Mouse (Mus musculus): ENCODE results near the gene Atp2b2.

The Atp2b2 gene

DNA sequence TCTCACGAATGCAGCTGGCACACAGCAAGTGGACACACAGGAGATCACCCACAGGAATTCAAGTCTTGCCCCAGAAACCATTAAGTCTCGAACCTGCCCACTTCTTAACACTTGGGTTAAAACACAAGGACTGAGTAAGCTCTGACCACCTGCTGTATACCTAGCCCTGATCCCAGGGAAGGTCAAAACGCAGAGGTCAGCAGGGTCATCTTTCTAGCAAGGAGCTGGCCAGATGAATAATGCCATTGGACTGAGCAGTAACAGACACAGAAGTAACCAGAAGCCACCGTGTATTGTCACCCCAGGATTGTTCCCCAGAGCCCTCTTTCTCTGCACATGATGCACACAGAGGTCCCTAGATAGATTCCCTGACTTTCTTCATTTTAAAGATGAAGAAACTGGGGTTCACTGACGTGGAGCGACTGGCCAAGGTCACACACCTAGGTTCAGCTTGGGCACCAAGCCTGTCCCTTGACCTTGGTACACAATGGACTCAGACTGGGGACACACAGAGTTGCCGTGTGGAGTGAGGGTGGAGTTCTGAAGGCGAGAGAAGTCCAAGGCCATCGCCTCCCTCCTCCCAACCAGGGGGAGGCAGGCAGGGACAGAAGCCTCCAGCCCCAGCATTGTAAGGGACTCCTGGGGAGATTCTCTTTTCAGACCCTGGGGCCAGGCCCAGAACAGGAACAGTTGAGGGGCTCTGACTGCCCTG is 182.2 kb downstream of the Atp2b2 start:
- in situ Hi-C loops (cut with MboI, MseI), result no loop called here

DNA sequence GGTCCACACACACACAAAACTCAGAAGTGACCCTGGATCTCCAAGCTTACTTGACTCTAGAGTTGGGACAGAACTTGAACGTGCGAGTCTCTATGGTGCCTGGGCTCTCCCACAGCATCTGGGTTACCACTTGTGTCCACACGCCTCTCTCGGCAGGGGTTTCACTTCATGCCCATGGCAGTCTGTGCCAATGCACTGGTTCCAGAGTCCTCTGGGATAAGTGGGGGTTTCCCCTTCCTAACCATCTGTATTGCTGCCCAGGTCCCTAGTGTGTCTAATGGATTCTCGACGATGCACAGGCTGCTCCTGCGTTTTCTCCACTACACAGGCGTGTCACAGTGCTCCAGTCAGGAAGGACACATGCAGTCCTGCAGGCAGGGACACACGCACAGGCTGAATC is 184.1 kb downstream of the Atp2b2 start:
- in situ Hi-C loops (cut with MboI, MseI), result no loop called here

- in situ Hi-C loops (cut with MboI, MseI), result no loop called here
Observed at GRCm38 (mm10) chr6:113857310-113857873, 185.0 kb downstream of the Atp2b2 start.

DNA sequence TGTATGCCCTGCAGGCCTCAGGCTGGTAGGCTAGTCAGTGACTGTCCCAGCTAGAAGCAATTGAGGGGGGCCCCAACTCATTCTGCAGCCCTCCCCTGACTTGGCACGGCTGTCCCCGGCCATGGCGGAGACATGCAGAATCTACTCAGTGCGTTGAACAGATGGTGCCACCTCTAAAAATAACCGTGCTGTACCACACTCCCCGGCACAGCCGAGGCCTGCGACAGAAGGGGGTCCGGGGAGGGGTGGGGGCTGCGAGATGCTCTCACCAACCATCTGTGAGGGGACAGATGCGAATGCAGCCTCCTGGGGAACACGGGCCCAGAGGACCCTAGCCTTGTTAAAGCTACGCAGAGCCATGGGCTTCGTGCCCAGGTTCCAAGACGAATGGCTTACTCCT is 185.6 kb downstream of the Atp2b2 start:
- in situ Hi-C loops (cut with MboI, MseI), result no loop called here

- in situ Hi-C loops (cut with MboI, MseI), result no loop called here
Observed at GRCm38 (mm10) chr6:113856095-113856646, 186.2 kb downstream of the Atp2b2 start.

DNA sequence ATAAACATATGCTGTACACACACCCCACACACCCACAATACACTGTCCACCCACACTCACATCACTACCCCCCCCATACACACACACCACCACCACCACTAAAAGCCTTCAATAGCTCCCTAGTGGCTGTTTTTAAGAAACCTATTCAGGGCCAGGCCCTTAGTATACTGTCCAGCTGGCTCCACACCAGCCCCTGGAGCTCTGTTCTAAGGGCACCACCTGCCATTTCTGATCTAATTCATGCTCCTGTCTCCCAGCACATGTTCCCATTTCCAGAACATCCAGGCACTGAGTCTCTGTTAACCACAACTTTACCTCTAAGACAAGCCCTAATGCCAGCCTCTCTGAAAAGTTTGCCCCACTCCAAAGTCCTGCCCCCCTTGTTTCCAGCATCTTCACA is 186.8 kb downstream of the Atp2b2 start:
- in situ Hi-C loops (cut with MboI, MseI), result no loop called here

GRCm38 (mm10) chr6:113852318-113852717 is 190.1 kb downstream of the Atp2b2 start:
- in situ Hi-C loops (cut with MboI, MseI), result no loop called here

DNA sequence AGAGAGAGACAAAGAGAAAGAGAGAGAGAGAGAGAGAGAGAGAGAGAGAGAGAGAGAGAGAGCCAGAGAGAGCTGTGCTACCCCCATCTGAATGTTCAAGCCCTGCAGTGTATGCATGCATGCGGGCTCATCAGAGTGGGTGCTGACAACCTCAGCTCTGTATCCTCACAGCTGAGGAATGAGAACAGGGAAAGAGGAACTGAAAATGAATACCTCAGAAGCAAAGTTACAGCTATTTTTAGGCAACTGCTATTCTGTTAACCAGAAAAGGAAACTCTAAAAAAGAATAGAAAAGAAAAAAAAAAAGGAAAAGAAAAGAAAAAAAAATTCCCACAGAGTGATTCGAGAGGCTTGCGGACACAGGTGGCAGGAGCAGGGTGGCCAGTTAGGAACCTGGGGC is 192.6 kb downstream of the Atp2b2 start:
- in situ Hi-C loops (cut with MboI, MseI), result no loop called here

- in situ Hi-C loops (cut with MboI, MseI), result no loop called here
Observed at GRCm38 (mm10) chr6:113848655-113849054, 193.8 kb downstream of the Atp2b2 start.

GRCm38 (mm10) chr6:113847092-113847491 is 195.3 kb downstream of the Atp2b2 start:
- in situ Hi-C loops (cut with MboI, MseI), result no loop called here

DNA sequence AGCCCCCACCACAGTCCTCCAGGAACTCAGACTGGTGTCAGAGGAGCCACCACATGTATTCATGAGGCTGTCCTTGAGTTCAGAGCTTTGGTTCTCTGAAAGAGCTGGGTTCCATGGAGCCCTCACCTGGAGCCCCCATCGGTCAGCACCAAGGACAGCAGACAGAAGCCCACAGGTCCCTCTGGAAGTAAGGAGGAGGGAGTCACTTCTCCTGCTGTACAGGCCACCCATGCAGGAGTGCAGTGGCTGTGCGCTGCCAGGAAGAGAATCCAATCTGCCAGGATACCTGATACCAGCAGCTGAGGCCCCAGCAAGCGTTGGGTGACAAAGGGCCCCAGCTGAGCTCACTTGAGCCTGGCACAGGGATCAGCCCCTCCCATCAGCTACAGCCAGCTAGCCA is 199.2 kb downstream of the Atp2b2 start:
- in situ Hi-C loops (cut with MboI, MseI), result no loop called here

- in situ Hi-C loops (cut with MboI, MseI), result no loop called here
Observed at GRCm38 (mm10) chr6:113838493-113838892, 203.9 kb downstream of the Atp2b2 start.

- in situ Hi-C loops (cut with MboI, MseI), result no loop called here
Observed at GRCm38 (mm10) chr6:113837740-113838139, 204.7 kb downstream of the Atp2b2 start.

GRCm38 (mm10) chr6:113836545-113836944 is 205.9 kb downstream of the Atp2b2 start:
- in situ Hi-C loops (cut with MboI, MseI), result no loop called here

GRCm38 (mm10) chr6:113830463-113830862 is 211.9 kb downstream of the Atp2b2 start:
- in situ Hi-C loops (cut with MboI, MseI), result no loop called here

DNA sequence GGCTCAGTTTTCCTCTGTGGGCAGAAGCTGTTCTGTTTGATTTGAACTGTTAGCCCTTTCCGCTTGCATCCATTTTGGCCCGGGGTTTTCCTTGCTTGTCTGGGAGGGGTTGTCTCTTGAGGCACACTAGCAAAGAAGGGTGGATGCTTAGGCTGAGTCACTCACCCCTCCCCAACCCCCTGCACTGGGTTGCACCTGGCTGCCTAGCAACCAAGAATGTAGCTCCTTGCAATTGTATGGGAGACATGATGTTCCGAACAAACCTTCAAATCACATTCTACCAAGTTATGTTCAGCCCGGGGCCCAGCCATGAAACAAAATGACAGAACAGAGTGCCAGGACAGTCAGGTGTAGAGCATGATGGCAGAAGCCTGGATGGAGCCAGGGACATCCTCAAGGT is 215.1 kb downstream of the Atp2b2 start:
- in situ Hi-C loops (cut with MboI, MseI), result no loop called here

DNA sequence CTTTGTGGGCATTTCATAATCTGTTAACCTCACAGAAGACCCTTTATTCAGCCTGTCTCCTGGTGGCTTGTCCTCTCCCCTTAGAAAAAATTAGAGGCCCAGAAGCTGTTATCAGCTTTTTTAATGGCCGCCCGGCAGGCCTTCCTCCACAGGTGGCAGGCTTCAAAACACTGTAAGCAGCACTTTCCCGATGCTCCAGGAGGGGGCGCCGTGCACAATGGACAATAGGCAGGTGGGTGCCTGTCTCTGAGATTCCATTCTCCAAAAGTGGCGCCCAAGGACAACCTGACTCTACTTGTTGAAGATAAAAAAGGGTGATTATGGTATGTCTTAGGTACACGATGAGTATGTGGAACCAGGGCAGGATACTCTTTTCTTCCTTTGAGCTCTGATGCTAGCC is 220.0 kb downstream of the Atp2b2 start:
- in situ Hi-C loops (cut with MboI, MseI), result no loop called here

DNA sequence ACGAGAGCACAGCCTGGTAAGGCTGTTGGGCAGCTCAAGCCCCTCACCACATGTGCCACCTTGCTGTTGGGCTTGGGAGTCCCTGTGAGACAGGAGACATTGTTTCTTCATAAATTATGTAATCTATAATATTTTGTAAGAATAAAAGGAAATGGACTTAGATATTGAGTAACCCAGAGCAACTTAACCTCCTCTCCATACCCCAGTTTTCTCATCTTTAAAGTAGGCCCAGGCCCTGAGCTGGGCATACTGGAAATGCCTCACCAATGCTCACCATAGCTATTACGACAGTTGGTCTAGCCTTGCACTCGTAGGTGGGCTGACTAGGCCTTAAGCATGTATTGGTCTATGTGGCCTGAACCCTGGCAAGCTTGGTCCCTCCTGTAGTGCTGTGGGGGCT is 225.7 kb downstream of the Atp2b2 start:
- in situ Hi-C loops (cut with MboI, MseI), result no loop called here

DNA sequence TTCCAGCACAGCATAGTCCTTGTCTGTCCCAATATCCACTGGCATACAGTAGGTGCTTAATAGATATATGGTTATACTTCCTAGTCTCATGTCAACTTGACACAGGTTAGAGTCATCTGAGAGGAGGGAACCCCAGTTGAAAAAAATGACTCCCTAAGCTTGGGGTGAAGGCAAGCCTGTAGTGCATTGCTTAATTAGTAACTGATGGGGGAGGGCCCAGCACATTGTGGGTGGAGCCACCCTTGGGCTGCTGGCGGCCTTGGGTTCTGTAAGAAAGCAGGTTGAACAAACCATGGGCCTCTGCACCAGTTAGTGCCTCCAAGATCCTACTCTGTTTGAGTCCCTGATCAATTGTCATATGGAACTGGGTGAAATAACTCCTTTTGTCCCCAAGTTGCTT is 231.0 kb downstream of the Atp2b2 start:
- in situ Hi-C loops (cut with MboI, MseI), result no loop called here

- in situ Hi-C loops (cut with MboI, MseI), result no loop called here
Observed at GRCm38 (mm10) chr6:113810667-113811066, 231.7 kb downstream of the Atp2b2 start.

GRCm38 (mm10) chr6:113806241-113806640 is 236.2 kb downstream of the Atp2b2 start:
- in situ Hi-C loops (cut with MboI, MseI), result no loop called here

GRCm38 (mm10) chr6:113801233-113801632 is 241.2 kb downstream of the Atp2b2 start:
- in situ Hi-C loops (cut with MboI, MseI), result no loop called here

- in situ Hi-C loops (cut with MboI, MseI), result no loop called here
Observed at GRCm38 (mm10) chr6:113799915-113800314, 242.5 kb downstream of the Atp2b2 start.

Measured in regulatory T cell (primary cell).